Mouse (Mus musculus): Measurements from ENCODE around the gene Gja3. TPM values are rescaled to one million over a fixed set of nuclear protein-coding genes. Genes with fewer than 3 reads are reported as not detected.

Gja3 gene
- not detected for total RNA-seq (2023)

GRCm38 (mm10) chr14:57057563-57058321 is at the start of gene Gja3:
Gja3 (minus strand) TSS chr14:57058100.

GRCm38 (mm10) chr14:57104106-57105023 is 46.5 kb upstream of the Gja3 start, which contains the start of gene Gjb2:
Gjb2 (minus strand) TSS chr14:57104702.

Other genes starting within 250 kb of the Gja3 start
- gene Zmym5, start 246.4 kb downstream of the Gja3 start, total RNA-seq (2023) = 53.0 TPM
- gene Zmym2, start 171.4 kb downstream of the Gja3 start, total RNA-seq (2023) = 99.9 TPM
- 0.76 TPM for gene Gjb2, start 46.6 kb upstream of the Gja3 start, total RNA-seq (2023)
- gene Gm4491, start 57.8 kb upstream of the Gja3 start, total RNA-seq (2023) = not detected
- gene Gjb6, start 75.5 kb upstream of the Gja3 start, total RNA-seq (2023) = not detected